Mouse (Mus musculus) naive thymus-derived CD4-positive, alpha-beta T cell, adult 2 months (primary cell): ENCODE measurements around the gene Mertk.

Experiments used
- DNase-seq: peaks from one replicate; pipeline ENCODE4 v3.0.0-alpha.2; 2011; ENCODE audit warnings: low read depth

The Mertk gene

DNA sequence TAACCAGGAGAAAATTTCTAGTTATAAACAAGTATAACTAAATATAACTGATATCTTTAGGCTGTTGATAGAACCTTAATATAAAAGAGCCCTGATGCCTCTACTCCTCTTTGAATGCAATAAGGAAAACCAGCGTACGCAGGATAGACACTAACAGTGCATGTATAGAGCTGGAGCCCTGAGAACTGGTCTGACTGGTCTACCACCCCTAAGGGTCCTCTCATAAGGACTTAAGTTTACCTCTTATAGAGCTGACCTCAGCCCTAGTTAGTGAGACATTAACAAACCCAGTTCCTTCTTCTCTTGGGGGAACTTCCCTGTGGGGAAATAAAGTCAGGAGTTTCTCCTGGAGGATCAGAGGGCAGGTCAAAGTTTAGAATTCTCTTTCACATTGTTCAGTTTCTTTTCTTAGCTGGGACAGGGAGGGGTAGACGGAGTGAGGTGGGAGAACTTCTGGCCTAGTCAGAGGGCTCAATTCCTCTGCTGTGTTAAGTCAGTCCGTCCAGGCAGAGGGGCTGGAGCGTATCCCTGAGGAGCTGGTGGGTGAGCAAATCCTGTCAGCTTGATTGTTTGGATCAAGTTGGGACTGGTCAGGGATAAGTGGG is 23.5 kb downstream of the Mertk start:
- no peak for DNase-seq

- no peak for DNase-seq
Observed at GRCm38 (mm10) chr2:128726067-128726466, 27.3 kb downstream of the Mertk start.

- no peak for DNase-seq
Observed at GRCm38 (mm10) chr2:128726626-128727025, 27.9 kb downstream of the Mertk start.

GRCm38 (mm10) chr2:128727552-128727951 is 28.8 kb downstream of the Mertk start:
- no peak for DNase-seq

GRCm38 (mm10) chr2:128728066-128728465 is 29.3 kb downstream of the Mertk start:
- no peak for DNase-seq

DNA sequence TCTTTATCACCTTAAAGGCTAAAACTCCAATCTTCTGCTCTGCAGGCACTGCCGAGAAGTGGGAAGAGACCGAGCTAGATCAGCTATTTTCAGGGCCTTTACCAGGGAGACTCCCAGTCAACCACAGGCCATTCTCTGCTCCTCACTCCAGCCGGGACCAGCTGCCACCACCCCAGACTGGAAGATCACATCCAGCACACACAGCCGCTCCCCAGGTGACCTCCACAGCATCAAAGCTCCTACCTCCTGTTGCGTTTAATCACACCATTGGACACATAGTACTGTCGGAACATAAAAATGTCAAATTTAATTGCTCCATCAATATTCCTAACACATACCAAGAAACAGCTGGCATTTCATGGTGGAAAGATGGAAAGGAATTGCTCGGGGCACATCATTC is 30.4 kb downstream of the Mertk start:
- DNase-seq = no peak

DNA sequence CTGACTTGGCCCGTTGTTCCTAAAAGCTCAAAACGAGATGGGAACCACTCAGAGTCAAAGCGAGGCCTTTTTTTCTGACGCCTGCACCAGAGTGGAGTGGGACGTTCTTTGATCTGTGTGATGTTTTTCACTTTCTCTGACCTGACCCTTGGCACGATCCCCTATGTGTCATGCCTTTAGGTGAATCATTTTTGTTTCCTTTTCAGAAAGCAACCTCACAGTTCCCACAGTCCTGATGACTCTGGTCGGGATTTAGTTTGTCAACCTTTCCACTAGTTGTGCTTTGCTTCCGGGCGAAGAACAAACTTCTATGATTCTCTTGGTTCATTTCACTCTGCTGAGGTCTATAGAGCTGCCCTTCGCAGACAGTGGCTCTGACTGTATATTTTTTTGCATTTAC is 32.8 kb downstream of the Mertk start:
- no peak for DNase-seq

GRCm38 (mm10) chr2:128731951-128732350 is 33.2 kb downstream of the Mertk start:
- DNase-seq = no peak

GRCm38 (mm10) chr2:128735089-128735488 is 36.3 kb downstream of the Mertk start:
- no peak for DNase-seq

- no peak for DNase-seq
Observed at GRCm38 (mm10) chr2:128737051-128737450, 38.3 kb downstream of the Mertk start.

GRCm38 (mm10) chr2:128737796-128738195 is 39.0 kb downstream of the Mertk start:
- DNase-seq = no peak

GRCm38 (mm10) chr2:128738725-128739258 is 40.0 kb downstream of the Mertk start:
- no peak for DNase-seq

GRCm38 (mm10) chr2:128745879-128746620 is 47.3 kb downstream of the Mertk start:
- DNase-seq = no peak

- DNase-seq = no peak
Observed at GRCm38 (mm10) chr2:128746621-128747151, 47.9 kb downstream of the Mertk start.

GRCm38 (mm10) chr2:128747433-128748028 is 48.8 kb downstream of the Mertk start:
- DNase-seq = no peak

DNA sequence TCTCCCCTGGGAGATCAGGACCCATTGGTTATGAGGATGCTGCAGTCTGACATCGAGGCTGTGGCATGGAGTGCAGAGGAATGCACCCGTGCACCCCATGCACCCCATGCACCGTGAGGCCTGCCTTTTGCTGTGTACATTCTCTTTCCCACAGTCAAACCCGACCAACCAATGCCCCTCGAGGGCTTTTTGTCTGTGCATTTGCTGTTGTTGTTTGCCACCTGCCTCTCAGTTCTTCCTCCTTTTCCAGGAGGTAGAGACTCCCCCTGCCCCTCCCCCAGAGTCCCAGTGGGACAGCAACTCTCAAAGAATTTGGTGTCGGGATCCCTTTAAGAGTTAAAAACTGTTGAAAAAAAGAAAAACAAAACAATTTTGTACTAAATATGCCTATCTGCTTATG is 49.4 kb downstream of the Mertk start:
- DNase-seq = no peak

- no peak for DNase-seq
Observed at GRCm38 (mm10) chr2:128751030-128751429, 52.3 kb downstream of the Mertk start.

GRCm38 (mm10) chr2:128753295-128753873 is 54.6 kb downstream of the Mertk start:
- DNase-seq = no peak

DNA sequence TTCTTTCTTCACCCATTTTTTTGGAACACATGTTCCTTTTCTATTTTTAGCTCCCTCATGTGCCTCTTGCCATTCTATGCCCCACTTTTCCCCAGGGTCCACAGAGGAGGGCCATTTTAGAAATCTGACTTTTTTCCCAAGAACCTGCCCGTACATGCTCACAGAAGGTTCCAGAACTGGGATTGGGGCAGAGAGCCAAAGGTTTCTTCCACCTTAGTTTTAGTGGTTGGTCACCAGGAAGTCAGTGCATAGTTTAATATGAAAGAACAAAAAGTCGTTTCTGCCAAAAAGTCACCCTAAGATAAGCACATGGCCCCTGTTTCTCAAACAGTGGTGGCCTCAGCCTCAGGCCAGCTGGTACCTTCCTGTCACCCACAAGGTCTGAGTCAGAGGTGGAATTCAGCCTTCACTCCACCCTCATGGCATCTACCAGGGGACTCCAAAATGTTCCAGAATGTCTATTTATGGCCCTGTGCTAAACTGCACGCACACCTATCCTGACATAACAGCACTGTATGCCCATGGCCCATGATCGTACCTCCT is 56.5 kb downstream of the Mertk start:
- DNase-seq = no peak

GRCm38 (mm10) chr2:128758724-128759340 is 60.1 kb downstream of the Mertk start:
- no peak for DNase-seq

GRCm38 (mm10) chr2:128762008-128762407 is 63.3 kb downstream of the Mertk start:
- DNase-seq = no peak

DNA sequence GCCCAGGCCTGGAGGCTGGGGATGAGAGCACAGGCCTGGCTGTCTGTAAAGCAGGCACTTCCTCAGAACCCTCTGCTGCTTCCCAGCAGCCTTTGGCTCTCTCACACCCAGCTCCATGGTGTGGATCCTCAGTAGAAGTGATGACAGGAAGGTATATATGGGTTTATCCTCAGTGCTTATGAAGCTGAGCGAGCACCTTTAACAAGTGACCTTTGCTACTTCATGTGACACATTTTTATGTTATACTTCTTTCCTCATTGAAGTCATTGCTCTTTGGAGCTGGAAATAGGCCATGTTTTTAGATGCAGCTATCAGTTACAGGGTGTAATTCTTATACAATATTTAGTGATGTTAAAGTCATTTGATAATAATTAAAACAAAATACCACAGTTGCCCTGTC is 67.0 kb downstream of the Mertk start:
- no peak for DNase-seq
